Mouse (Mus musculus) liver, adult 2 months (tissue): ENCODE measurements at regions not wholly inside any gene's neighbourhood (a gene's known extent, or its start where the extent isn't known, plus 50 kb on each side); places are given as distances from the start of the nearest gene placed in this dataset.

Experiments
- DNase-seq: peaks from one replicate; pipeline ENCODE4 v3.0.0-alpha.2; 2011; ENCODE audit warnings: low read depth, low spot score; ENCODE audit errors: extremely low read depth
- H3K27ac ChIP-seq: fragments of 200-500 bp; replicated peaks from 2 replicates; pipeline ENCODE4 v1.5.1; 2012; ENCODE audit warnings: low read depth, mild to moderate bottlenecking, control low read depth, inconsistent platforms, low read length; ENCODE audit not compliant: insufficient read depth
- H3K27me3 ChIP-seq: fragments of 200-500 bp; 2 replicates; pipeline ENCODE4 v1.6.1; 2012; ENCODE audit warnings: mild to moderate bottlenecking, moderate library complexity, low read length, inconsistent platforms; ENCODE audit not compliant: control insufficient read depth, insufficient read depth
- H3K36me3 ChIP-seq: fragments of 200-500 bp; 2 replicates; pipeline ENCODE4 v1.6.1; 2012; ENCODE audit warnings: low read length, inconsistent platforms; ENCODE audit not compliant: control insufficient read depth, insufficient read depth
- H3K4me1 ChIP-seq: fragments of 200-500 bp; 2 replicates; pipeline ENCODE4 v1.6.1; 2011; ENCODE audit warnings: low read length; ENCODE audit not compliant: control insufficient read depth, insufficient read depth
- H3K4me3 ChIP-seq: fragments of 200-500 bp; 2 replicates; pipeline ENCODE4 v1.5.1; 2011; ENCODE audit warnings: low read depth, mild to moderate bottlenecking, control low read depth, low read length, moderate library complexity; ENCODE audit not compliant: insufficient read depth
- H3K79me2 ChIP-seq: fragments of 200-500 bp; 2 replicates; pipeline ENCODE4 v1.6.1; 2012; ENCODE audit warnings: inconsistent platforms, mild to moderate bottlenecking, low read length, moderate library complexity; ENCODE audit not compliant: control insufficient read depth, insufficient read depth
- H3K9ac ChIP-seq: fragments of 200-500 bp; 2 replicates; pipeline ENCODE4 v1.6.1; 2012; ENCODE audit warnings: low read depth, mild to moderate bottlenecking, control low read depth, inconsistent platforms, low read length
- CTCF ChIP-seq: fragments of 200-500 bp; IDR thresholded peaks from 2 replicates; pipeline ENCODE4 v1.5.1; 2011; ENCODE audit warnings: low read depth, low read length, control low read depth
- POLR2A ChIP-seq: fragments of 200-500 bp; IDR thresholded peaks from 2 replicates; pipeline ENCODE4 v1.6.1; 2011; ENCODE audit warnings: low read length, control low read depth; ENCODE audit not compliant: insufficient read depth; ENCODE audit errors: extremely low read depth
- WGBS: fragments of 180-500 bp; shearing (Covaris S2); methylation state at CpG from one replicate; pipeline ENCODE4 v1.1.7; 2018; 5-methylcytosine and 5-hydroxymethylcytosine counted together

DNA sequence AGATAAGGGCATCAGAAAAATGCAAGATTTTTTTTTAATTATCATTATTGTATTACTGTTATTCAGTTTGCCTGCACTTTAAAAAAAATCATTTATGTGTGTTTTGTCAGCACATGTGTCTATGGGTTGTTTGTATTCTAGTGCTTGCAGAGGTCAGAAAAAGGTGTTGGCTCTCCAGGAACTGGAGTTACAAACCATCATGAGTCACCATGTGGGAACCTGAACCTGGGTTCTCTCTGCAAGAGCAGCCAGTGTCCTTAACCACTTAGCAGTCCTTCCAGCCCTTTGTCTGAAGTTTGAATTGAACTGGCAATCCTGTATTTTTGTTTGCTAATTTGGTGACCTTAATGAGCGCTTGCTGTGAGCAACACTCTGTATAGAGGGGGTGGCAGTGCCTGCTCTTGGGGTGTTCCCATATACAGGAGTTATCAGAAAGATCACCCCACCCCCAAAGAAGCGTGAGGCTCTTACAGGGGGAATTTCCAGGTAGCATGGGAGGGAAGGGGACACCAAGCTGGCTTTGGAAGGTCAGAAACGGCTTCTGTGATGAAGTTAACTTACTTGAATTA is 162.8 kb upstream of the Haao start:
- TF ChIP-seq POLR2A (no peak), CTCF (no peak)
- Histone ChIP-seq H3K27ac (no peak overlapping the region), H3K79me2 (no peaks in the 10 kb centered on the region), H3K9ac (no peak overlapping the region), H3K27me3 (no peaks in the 10 kb centered on the region), H3K4me1 (no peaks in the 10 kb centered on the region), H3K4me3 (no peak overlapping the region), H3K36me3 (no peaks in the 10 kb centered on the region)
- no peak for DNase-seq
- WGBS: 91% methylated on average over 3 of the region's 3 CpGs

DNA sequence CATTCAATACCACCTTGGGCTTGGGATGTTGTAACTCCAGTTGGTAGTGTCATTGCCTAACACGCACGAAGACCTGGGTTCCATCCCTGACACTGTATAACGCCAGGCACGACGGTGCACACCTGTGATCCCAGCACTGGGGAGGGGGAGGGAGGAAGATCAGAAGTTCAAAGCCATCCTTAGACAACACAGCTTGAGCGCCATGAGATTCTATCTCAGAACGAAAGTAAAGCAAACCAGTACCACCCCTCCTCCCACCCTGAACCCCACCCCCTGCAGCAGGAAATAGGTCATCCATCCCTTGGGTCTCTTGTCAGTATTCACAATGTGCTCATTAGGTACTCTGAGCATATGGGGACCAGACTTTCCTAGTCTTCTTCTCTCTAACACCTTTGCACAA is 162.2 kb upstream of the Haao start:
- Histone ChIP-seq H3K9ac (no peak overlapping the region), H3K4me3 (no peak overlapping the region), H3K79me2 (no peaks in the 10 kb centered on the region), H3K4me1 (no peaks in the 10 kb centered on the region), H3K27me3 (no peaks in the 10 kb centered on the region), H3K27ac (no peak overlapping the region), H3K36me3 (no peaks in the 10 kb centered on the region)
- 90% methylated on average over 7 of the region's 7 CpGs for WGBS
- TF ChIP-seq CTCF (no peak), POLR2A (no peak)
- no peak for DNase-seq

DNA sequence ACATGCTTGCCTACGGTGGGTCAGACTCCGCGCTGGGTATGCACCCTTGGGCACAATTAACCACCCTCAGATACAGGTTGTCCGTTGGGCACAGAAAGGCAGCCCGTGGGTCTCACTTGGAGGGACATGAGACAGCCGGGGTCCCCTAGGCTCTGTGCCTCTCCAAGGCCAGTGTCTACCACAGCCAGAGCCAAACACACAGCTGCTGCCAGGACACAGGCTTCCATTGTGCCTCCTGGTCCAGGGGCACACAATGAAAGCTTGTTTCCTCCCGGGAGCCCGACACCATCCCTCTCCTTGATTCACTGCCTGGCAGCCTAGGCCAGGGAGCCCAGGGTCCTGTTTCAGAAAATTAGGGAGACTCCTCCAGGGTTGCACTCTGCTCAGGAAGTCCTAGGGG is 161.4 kb upstream of the Haao start:
- H3K4me1 ChIP-seq: no peaks in the 10 kb centered on the region
- H3K27ac ChIP-seq: no peak overlapping the region
- no peaks in the 10 kb centered on the region for H3K79me2 ChIP-seq
- no peaks in the 10 kb centered on the region for H3K36me3 ChIP-seq
- H3K4me3 ChIP-seq: no peak overlapping the region
- no peak for DNase-seq
- no peaks in the 10 kb centered on the region for H3K27me3 ChIP-seq
- 91% methylated on average over 8 of the region's 8 CpGs for WGBS
- TF ChIP-seq CTCF (no peak), POLR2A (no peak)
- no peak overlapping the region for H3K9ac ChIP-seq

DNA sequence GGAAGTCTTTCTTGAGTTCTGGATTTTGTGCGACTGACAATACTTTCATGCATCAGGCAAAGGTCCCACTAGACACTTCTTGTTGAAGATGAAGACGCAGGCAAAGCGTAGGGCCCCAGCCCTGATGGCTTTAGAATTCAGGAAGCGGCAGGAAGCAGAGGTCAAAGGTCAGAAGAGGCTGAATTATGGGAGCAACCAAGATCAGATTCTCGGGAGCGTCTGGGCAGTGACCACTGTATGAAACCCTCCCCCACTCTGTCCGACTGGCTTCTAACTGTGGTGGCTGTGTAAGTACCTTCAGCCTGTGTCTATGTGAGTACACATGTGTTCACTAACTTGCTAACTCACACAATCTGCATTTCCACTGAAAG is 160.9 kb upstream of the Haao start:
- DNase-seq: no peak
- H3K27ac ChIP-seq: no peak overlapping the region
- no peak for TF ChIP-seq CTCF
- TF ChIP-seq POLR2A: no peak

DNA sequence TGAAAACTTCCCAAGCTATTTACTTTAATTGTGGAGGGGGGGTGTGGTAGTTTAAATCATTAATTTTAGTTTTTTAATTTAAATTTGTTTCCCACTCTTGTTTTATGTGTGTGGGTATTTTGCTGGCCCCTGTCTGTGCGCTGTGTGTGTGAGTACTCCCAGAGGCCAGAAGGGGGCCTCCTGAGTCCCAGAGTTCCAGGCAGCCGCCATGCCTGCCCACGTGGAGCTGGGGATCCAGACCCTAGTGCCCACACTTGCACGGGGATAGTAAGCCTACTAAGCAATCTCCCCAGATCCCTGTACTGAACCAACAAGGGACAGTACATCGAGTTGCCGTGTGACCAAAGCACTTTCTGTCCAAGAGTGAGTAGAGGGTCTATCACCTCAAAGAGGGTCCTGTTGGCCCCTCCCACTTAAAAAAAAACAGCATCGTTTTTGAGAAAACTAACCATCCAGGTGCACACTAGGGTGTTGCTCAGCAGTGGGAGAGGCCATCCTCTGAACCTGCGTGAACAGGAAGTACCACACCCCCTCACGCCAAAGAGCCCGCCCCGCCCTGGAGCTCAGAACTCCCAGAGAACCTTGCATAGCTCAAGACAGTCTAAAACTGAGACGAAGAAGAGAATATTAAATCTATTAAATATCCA is 160.4 kb upstream of the Haao start:
- no peak for TF ChIP-seq POLR2A
- no peak for TF ChIP-seq CTCF
- Histone ChIP-seq H3K4me1 (no peaks in the 10 kb centered on the region), H3K4me3 (no peak overlapping the region), H3K27ac (no peak overlapping the region), H3K27me3 (no peaks in the 10 kb centered on the region), H3K79me2 (no peaks in the 10 kb centered on the region), H3K36me3 (no peaks in the 10 kb centered on the region), H3K9ac (no peak overlapping the region)
- no peak for DNase-seq
- 85% methylated on average over 12 of the region's 12 CpGs for WGBS

More for the DNA sequence above, 160.9 kb upstream of the Haao start:
- Histone ChIP-seq H3K4me3 (no peak overlapping the region), H3K9ac (no peak overlapping the region), H3K79me2 (no peaks in the 10 kb centered on the region), H3K4me1 (no peaks in the 10 kb centered on the region), H3K36me3 (no peaks in the 10 kb centered on the region), H3K27me3 (no peaks in the 10 kb centered on the region)
- 68% methylated on average over 7 of the region's 7 CpGs for WGBS

DNA sequence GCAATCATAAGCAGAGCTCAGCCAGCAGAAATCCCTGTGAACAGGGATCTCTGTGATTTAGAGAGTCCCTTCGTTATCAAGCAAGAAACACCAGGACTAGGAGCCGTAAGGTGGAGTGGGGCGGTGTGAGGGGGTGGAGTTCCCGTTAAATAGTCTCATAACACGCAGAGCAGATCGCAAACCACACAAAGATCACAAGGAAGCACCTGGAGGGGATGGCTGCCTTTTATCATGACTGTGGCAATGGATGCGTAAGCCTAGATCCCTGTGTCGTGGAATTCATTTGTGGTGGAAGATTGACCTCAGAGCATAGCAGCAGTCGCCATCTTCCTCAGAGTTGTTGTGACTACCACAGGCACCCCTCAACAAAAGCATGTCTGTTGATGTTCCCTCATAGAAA is 159.0 kb upstream of the Haao start:
- H3K79me2 ChIP-seq: no peaks in the 10 kb centered on the region
- no peak overlapping the region for H3K9ac ChIP-seq
- no peaks in the 10 kb centered on the region for H3K27me3 ChIP-seq
- no peak overlapping the region for H3K27ac ChIP-seq
- H3K36me3 ChIP-seq: no peaks in the 10 kb centered on the region
- H3K4me1 ChIP-seq: no peaks in the 10 kb centered on the region
- no peak for DNase-seq
- WGBS: 93% methylated on average over 9 of the region's 9 CpGs
- H3K4me3 ChIP-seq: no peak overlapping the region
- TF ChIP-seq CTCF (no peak), POLR2A (no peak)
